Mouse (Mus musculus) lung, adult 2 months (tissue): ENCODE results near the gene Pex6.

Experiments used
- CTCF ChIP-seq: fragments of 200-500 bp; IDR thresholded peaks from 2 replicates; pipeline ENCODE4 v1.5.1; 2011; ENCODE audit warnings: mild to moderate bottlenecking, low read length, control low read depth; ENCODE audit not compliant: insufficient read depth
- POLR2A ChIP-seq: fragments of 200-500 bp; IDR thresholded peaks from 2 replicates; pipeline ENCODE4 v1.6.1; 2011; ENCODE audit warnings: low read depth, mild to moderate bottlenecking, control low read depth, low read length, borderline replicate concordance; ENCODE audit errors: extremely low read depth

GRCm38 (mm10) chr17:46727271-46727670 lies 16.0 kb downstream of the Pex6 start:
- no peak for TF ChIP-seq POLR2A
- TF ChIP-seq CTCF, result no peak
